Mouse (Mus musculus): Measurements from ENCODE around the gene Abhd2.

Abhd2 gene

DNA sequence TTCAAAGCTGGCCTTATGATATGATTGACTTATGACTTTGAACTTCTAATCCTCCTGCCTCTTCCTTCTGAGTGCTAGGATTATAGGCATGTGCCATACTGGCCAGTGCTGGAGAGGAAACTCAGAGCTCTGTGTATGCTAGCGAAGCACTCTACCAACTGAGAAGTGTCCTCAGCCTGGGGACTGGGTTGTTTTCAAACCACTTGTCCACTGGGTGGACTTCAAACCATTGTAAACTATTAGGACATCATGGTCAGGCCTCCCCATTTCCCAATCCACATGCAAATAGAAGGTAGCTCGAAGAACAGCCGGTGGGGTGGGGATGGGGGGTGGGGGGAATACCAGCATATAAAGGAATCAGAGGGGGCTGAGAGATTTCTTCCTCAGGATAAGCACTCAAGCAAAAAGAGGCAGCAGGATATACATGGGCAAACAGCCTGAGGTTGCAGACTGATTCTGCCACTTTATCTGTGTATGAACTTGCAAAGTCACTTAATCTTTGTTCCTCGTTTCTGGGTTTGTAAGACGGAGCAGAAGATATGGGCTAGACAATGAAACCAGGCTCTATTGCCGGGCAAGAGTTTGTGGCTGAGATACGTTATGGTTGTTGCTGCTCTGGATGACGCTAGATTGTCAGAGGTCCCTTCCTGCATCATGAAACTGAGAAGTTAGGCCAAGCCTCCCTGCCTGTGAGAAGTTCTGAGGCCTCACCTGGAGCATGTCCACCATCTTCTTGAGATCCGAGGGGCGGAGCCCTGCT lies 103.7 kb downstream of the Abhd2 start:
- no peak for DNase-seq (ENCODE audit: low spot score in 2 of 2)

- DNase-seq (ENCODE audit: low spot score in 2 of 2), result peak; percentile 30 to 72
Measured at GRCm38 (mm10) chr7:79386422-79387133, 113.6 kb downstream of the Abhd2 start, which contains the start of gene Rlbp1. Rlbp1 (minus strand) TSS chr7:79387048.

- DNase-seq (ENCODE audit: low spot score in 2 of 2), result no peak
Measured at GRCm38 (mm10) chr7:79387140-79387539, 114.1 kb downstream of the Abhd2 start.

DNA sequence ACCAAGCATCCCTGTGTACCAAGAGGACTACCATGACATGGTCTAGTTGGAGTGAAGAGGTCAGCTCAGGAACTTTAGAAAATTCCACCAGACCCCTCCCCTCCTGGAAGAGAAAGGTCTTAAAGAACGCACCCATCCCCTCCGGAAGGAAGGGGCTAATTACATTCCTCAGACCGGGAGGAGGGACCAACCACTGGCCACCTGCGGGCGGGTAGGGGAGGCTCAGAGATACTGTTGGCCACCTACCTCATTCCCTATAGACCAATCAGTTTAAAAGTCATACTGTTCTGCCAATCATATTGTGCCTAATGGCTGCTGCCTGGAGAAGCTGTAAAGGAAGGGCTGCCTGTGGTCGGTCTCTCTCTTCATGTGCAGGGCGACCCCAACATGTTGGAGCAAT lies 115.0 kb downstream of the Abhd2 start:
- DNase-seq (ENCODE audit: low spot score in 2 of 2), result no peak

DNA sequence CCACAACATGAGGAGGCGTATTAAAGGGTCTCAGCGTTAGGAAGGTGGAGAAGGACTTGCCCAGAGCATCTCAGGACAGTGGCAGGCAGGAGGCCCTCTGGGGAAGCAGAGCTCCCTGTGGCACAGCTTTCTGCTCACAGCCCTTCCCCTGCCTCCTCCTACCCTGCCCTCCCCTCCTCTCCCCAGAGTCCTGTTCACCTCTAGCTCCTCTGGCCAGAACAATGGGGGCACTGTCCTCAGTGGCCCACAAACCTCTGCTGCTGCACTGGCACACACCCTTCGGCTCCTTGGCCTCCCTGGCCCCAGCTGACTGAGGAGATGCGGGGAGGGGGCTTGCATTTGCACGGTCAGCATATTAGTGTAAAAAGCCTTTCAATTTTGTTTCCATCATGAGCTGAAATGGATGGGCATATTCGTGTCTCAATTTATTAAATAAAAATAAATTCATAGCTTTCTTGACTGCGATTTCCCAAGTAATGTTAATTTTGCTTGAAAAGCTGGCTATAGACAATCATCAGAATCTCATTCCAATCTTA lies 115.7 kb downstream of the Abhd2 start:
- no peak for DNase-seq (ENCODE audit: low spot score in 2 of 2)

DNA sequence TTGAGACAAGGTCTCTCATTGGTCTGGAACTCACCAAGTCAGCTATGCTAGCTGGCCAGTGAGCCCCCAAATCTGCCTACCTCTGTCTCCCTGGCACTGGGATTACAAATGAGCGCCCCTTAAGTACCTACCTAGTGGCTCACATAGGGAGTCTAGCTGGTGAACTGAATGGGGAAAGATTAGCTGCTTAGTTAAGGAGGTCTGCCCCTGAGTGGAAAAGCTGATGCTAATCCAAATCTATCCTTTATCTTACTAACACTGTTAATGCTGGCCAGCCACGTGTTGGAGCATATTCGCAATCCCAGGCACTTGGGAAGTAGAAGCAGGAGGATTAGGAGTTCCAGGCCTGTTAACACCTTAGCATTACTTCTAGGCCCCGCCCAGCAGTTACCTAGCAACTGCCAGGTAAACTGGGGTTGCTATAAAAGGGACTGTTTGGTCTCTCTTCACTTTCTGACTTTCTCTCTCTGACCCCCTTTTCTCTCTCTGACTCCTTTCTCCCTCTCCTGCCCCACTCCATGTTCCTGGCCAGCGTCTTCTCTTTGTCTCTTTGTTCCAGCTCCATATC lies 117.2 kb downstream of the Abhd2 start:
- no peak for DNase-seq (ENCODE audit: low spot score in 2 of 2)

DNA sequence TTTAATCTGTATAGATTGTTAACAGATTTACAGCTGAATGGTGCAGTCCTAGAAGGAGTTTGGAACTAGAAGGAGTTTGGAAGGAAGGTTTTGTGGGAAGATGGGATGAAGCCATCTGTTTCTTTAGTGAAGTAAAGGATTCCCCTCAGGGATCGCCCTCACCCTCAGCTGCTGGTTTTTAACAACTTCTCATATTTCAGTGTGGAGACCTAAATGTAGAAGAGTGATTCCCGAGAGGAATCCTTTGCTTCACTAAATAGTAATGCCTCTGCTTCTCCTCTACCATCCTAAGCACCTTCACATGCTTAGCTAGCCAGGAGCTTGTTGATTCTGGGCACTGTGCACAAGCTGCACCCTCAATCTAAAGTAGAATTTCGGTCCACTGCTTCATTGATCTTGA lies 118.5 kb downstream of the Abhd2 start:
- DNase-seq (ENCODE audit: low spot score in 2 of 2), result no peak

DNA sequence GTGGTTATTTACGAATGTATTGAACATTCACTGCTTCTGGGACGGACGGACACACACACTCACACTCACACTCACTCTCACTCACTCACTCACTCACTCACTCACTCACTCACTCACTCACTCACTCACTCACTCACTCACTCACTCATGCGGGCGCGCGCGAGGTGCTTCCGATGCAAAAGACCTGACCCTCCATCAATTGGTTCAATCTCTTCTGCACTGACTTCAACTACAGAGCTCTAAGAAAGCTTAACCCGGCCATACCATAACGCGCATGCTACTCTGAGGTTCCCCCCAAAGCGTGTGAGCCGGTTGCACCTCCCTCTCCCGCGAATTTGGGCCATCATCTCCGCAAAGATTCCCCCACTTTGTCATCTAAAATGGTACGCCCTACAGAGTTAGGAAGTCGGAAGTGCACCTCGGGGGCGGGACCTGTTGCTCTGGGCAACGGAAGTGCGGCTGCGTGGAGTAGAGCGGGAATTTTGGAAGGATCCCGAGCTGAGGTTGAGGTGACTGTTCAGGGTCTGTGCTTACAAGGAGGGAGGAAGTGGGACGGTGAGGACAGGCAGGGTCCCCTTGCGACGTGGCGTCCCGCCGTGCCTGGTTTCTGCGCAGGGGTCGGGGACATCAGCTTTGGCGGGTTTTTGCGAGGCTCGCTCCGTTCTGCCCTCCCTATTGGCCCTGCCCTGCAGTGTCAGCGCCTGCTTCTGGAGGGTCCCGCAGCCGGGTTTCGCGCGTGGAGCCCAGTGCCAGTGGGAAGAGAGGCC lies 119.1 kb downstream of the Abhd2 start, which contains the start of gene Fanci:
Gene Fanci (plus strand): TSS at position 47 of the 767 bp plus-strand sequence.
- DNase-seq (ENCODE audit: low spot score in 2 of 2), result peak; percentile 89 to 97

DNA sequence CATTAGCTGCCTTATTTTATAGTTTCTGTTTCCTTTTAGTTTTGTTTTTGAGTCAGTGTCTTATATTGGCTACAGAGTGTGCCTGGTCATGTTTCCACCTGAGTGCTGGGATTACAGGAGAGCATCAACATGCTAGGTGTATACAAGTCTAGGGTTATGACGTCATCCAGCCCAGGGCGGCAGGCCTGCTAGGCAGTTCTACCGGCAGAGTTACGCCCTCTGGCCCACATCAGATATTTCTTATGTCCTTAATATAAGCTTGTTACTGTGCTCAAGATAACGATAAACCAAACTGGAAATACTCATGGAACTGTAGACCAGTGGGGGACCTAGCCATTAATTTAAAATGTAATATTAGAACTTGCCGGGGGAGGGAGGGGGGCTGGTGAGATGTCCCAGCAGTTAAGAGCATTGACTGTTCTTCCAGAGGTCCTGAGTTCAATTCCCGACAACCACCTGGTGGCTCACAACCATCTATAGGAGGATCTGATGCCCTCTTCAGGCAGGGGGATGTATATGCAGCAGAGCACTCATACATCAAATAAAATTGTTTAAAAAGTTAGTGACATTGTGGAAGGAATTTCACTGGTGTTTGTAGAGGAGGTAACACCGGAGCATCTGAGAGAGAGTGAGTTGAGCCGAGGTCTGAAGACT lies 120.0 kb downstream of the Abhd2 start:
- DNase-seq (ENCODE audit: low spot score in 2 of 2), result no peak

- DNase-seq (ENCODE audit: low spot score in 2 of 2), result no peak
Measured at GRCm38 (mm10) chr7:79393924-79394323, 120.9 kb downstream of the Abhd2 start.

DNA sequence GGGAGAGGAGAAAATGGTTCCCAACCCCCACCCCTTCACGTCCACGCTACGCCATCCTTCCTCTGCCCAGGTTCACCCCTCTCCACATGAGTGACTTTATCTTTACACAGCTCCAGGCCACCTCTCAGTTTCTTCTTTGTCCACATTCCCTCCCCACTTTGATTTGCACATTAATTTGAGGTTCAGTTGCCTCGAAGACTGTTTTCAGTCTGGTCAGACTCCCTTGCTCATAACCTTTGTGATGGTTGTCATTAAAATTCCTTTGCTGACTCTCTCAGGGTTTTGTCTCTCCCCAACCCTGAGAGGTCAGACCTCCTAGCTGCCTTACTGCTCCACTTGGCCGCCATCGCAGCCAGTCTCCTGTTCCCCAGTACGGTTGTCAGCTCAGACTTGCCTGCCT lies 121.7 kb downstream of the Abhd2 start:
- no peak for DNase-seq (ENCODE audit: low spot score in 2 of 2)

DNA sequence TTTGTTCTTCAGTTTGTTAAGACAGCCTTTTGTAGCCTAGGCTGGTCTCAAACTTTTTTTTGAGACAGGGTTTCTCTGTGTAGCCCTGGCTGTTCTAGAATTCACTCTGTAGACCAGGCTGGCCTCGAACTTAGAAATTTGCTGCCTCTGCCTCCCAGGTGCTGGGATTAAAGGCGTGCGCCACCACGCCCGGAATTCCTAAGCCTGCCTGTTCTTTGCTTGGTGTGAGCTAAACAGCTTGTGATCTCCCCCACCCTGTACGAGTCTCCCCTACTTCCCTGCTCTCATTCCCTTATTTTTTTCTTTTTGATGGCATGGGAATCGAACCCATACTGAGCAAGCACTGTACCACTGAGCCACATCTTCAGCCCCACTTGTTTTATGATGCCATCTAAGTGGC lies 122.2 kb downstream of the Abhd2 start:
- no peak for DNase-seq (ENCODE audit: low spot score in 2 of 2)

GRCm38 (mm10) chr7:79397446-79397963 lies 124.5 kb downstream of the Abhd2 start:
- DNase-seq (ENCODE audit: low spot score in 2 of 2), result no peak

DNA sequence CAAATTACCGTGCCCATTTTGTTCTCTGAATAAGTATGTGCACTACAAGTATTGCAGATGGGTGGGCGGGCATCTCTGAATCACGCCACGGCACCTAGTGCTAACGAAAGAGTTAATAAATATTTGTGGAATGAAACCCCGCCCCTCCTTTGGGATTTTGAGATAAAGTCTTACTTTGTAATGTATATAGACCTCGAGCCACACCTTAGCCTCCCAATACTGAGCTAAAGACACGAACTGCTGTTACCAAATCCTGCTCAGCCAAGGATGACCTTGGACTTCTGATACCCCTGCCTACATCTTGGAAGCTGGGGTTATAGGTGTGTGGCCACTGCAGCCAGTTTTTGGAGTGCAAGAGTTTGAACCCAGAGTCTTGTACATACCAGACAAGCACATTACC lies 125.4 kb downstream of the Abhd2 start:
- DNase-seq (ENCODE audit: low spot score in 2 of 2), result no peak

DNA sequence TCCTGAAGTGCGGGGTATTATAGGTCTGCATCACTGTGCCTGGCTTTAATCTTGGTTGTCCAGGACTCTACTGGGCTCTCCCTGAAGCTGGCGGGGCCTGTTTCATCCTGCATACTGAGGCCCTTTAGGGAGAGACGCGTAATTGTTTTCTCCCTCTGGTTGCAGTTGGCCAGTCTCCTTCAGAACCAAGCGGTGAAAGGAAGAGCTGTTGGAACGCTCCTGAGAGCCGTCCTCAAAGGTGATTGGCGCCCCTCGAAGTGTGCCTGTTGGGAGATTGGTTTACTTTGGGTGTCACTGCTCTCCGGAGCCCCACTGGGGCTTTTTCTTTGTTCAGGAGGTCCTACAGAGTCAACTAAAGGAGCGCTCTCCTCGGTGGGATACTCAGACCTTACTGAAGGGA lies 126.0 kb downstream of the Abhd2 start:
- no peak for DNase-seq (ENCODE audit: low spot score in 2 of 2)

DNA sequence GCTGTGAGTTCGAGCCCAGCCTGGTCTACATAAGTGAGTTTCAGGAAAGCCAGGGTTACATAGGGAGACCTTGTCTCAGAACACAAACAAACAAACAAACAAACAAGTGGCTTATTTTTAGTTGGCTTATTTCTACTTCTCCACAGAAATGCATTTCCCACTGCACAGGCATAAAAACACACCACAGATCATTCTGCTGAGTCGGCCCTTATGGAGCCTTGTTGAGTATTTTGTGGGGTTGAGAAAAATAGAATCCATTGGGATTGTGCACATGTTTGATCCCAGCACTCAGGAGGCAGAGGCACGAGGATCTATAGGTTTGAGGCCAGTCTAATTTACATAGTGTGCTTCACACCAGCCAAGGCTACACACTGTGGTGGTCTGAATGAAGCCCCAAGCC lies 127.3 kb downstream of the Abhd2 start:
- no peak for DNase-seq (ENCODE audit: low spot score in 2 of 2)

- no peak for DNase-seq (ENCODE audit: low spot score in 2 of 2)
Measured at GRCm38 (mm10) chr7:79414449-79415375, 141.7 kb downstream of the Abhd2 start.
